ENCODE assay signal across 8 mouse cellular contexts in genomic region chr2:29934906-29935599, GRCm38 (mm10). TPM values are rescaled to one million over a fixed set of nuclear protein-coding genes. Genes with fewer than 3 reads are reported as not detected.
DNase-seq lines count a peak whose midpoint lies in the region; ATAC-seq and TF ChIP-seq lines count a peak whose summit lies in the region.

Gle1 (plus strand) TSS chr2:29935426.

- peak; percentile 99 for ATAC-seq in activated CD4-positive, CD25-positive, alpha-beta regulatory T cell, adult 4 months

- peaks cover 52% of the 10 kb centered on the region for H3K36me3 ChIP-seq in megakaryocyte, embryonic 14.5 days (replicated peaks; ENCODE audit: low read length)

- peak; percentile 76 for TF ChIP-seq POLR2A in cortical plate, adult 2 months (IDR thresholded peaks at IDR 0.05; ENCODE audit: extremely low read depth, insufficient read depth, low read length)

- H3K4me3 ChIP-seq in cortical plate, adult 2 months (ENCODE audit: insufficient read depth, low read length): peak within 1 kb of the TSS; percentile 40
- H3K4me3 ChIP-seq in megakaryocyte, embryonic 14.5 days (replicated peaks): peak within 1 kb of the TSS; percentile 98

- no peaks in the 10 kb centered on the region for H3K27me3 ChIP-seq in megakaryocyte, embryonic 14.5 days (replicated peaks)

- peak; percentile 94 to 95 for DNase-seq in gastrocnemius, adult 8-10 months (ENCODE audit: low spot score in 2 of 2)
- peak; percentile 74 for DNase-seq in hindlimb bud, embryonic 11.5 days (ENCODE audit: extremely low spot score, low read depth, low spot score)
- peak; percentile 92 to 95 for DNase-seq in left cerebral cortex, adult 8-10 months (ENCODE audit: low spot score in 2 of 2)
- peak; percentile 97 to 98 for DNase-seq in right cerebral cortex, postnatal 10 days (ENCODE audit: low spot score in 2 of 2)
- DNase-seq in urinary bladder, postnatal 25 days (ENCODE audit: low spot score): peak; percentile 96

- TF ChIP-seq CTCF in cortical plate, adult 2 months (IDR thresholded peaks at IDR 0.05; ENCODE audit: extremely low read depth, insufficient read depth, low read length): peak; percentile 19; the same call in 1 of the 2 replicates

- no peaks in the 10 kb centered on the region for H3K9me3 ChIP-seq in megakaryocyte, embryonic 14.5 days

- peaks cover 4% of the 10 kb centered on the region; the same call in 1 of the 2 replicates for H3K4me1 ChIP-seq in cortical plate, adult 2 months (ENCODE audit: control insufficient read depth, insufficient read depth, low read length)
- peaks cover 22% of the 10 kb centered on the region for H3K4me1 ChIP-seq in megakaryocyte, embryonic 14.5 days

- no peak within 1 kb of the TSS for H3K27ac ChIP-seq in cortical plate, adult 2 months (ENCODE audit: insufficient read depth, low read length)

RNA-seq across cellular contexts. Expression of gene Gle1, which starts in this region (rescaled TPM):
- 10 to 100 TPM; 42.4 to 52.7 TPM for polyA plus RNA-seq in activated CD4-positive, CD25-positive, alpha-beta regulatory T cell, adult 4 months (2017; shearing (Covaris generic))
- polyA plus RNA-seq in cortical plate, adult 2 months (2012; rRNA removed): 49.4 and 53.1 TPM in 2 replicates
- 10 to 100 TPM; 20.1 to 27.0 (median 22.9) TPM for total RNA-seq in gastrocnemius, adult 8-10 months (2022)
- total RNA-seq in left cerebral cortex, adult 8-10 months (2022): 10 to 100 TPM; 45.2 to 52.4 (median 48.4) TPM
- polyA plus RNA-seq in megakaryocyte, embryonic 14.5 days (2012; ENCODE audit: insufficient read depth, low replicate concordance): 8.3 and 30.4 TPM in 2 replicates
